Mouse (Mus musculus) erythroblast, embryonic 14.5 days (primary cell): ENCODE measurements around the gene Hnmt. TPM values are rescaled to one million over a fixed set of nuclear protein-coding genes. Genes with fewer than 3 reads are reported as not detected.
"Not testable (repeated sequence)": the region's sequence is repeated elsewhere in the genome, so short reads cannot be mapped to it uniquely, and the experiment has no call there.

Experiments
- H3K27me3 ChIP-seq: 2 replicates; pipeline ENCODE4 v1.6.1; 2012; ENCODE audit warnings: inconsistent platforms; ENCODE audit not compliant: control insufficient read depth
- H3K36me3 ChIP-seq: 2 replicates; pipeline ENCODE4 v1.6.1; 2012; ENCODE audit warnings: mild to moderate bottlenecking, inconsistent platforms; ENCODE audit not compliant: control insufficient read depth
- H3K4me1 ChIP-seq: 2 replicates; pipeline ENCODE4 v1.6.1; 2012; ENCODE audit warnings: inconsistent platforms; ENCODE audit not compliant: control insufficient read depth
- H3K4me3 ChIP-seq: replicated peaks from 2 replicates; pipeline ENCODE3; 2012; ENCODE audit warnings: moderate library complexity, mild to moderate bottlenecking, inconsistent platforms
- H3K9me3 ChIP-seq: 2 replicates; pipeline ENCODE4 v1.6.1; 2012; ENCODE audit warnings: low read length, inconsistent platforms, mixed read lengths; ENCODE audit not compliant: control insufficient read depth
- GATA1 ChIP-seq: IDR thresholded peaks from 2 replicates; pipeline ENCODE4 v1.6.1; 2012; ENCODE audit warnings: low read length, inconsistent platforms, mixed read lengths
- TAL1 ChIP-seq: IDR thresholded peaks from 3 replicates; pipeline ENCODE4 v1.6.1; 2012; ENCODE audit warnings: low read length, inconsistent platforms, mixed read lengths
- polyA plus RNA-seq: library from polyadenylated mRNA; stranded (reverse); fragments of >175 nt; gene quantifications from 2 replicates; pipeline ENCODE4 v1.2.3, GENCODE M21; 2012

The Hnmt gene
- polyA plus RNA-seq = not detected in 2 replicates

- peaks cover 2% of the 10 kb centered on the region for H3K4me1 ChIP-seq
- H3K27me3 ChIP-seq = no peaks in the 10 kb centered on the region
- H3K36me3 ChIP-seq = no peaks in the 10 kb centered on the region
- no peak for TF ChIP-seq TAL1
- TF ChIP-seq GATA1 = no peak
- no peaks in the 10 kb centered on the region for H3K9me3 ChIP-seq
- peak within 1 kb of the TSS; percentile 28 for H3K4me3 ChIP-seq
Observed at GRCm38 (mm10) chr2:24049344-24049990, at the start of gene Hnmt. Gene Hnmt (minus strand): TSS chr2:24049394.

GRCm38 (mm10) chr2:24096495-24096894, 47.3 kb upstream of the Hnmt start, which contains the start of gene Tbpl2:
Gene Tbpl2 (minus strand): TSS chr2:24096595.
- Histone ChIP-seq H3K4me1 (no peaks in the 10 kb centered on the region), H3K36me3 (no peaks in the 10 kb centered on the region), H3K27me3 (no peaks in the 10 kb centered on the region), H3K9me3 (no peaks in the 10 kb centered on the region), H3K4me3 (no peak within 1 kb of the TSS)
- TF ChIP-seq GATA1 (no peak), TAL1 (no peak)

GRCm38 (mm10) chr2:24090921-24091320, 41.7 kb upstream of the Hnmt start:
- H3K4me3 ChIP-seq = no peak overlapping the region
- H3K9me3 ChIP-seq = no peaks in the 10 kb centered on the region
- TF ChIP-seq GATA1 = no peak
- no peak for TF ChIP-seq TAL1

GRCm38 (mm10) chr2:24050459-24050858, 1.3 kb upstream of the Hnmt start:
- Histone ChIP-seq H3K4me1 (peaks cover 2% of the 10 kb centered on the region), H3K27me3 (no peaks in the 10 kb centered on the region), H3K4me3 (no peak overlapping the region), H3K36me3 (no peaks in the 10 kb centered on the region), H3K9me3 (no peaks in the 10 kb centered on the region)
- TF ChIP-seq TAL1 = no peak
- TF ChIP-seq GATA1 = no peak

More at GRCm38 (mm10) chr2:24090921-24091320, 41.7 kb upstream of the Hnmt start:
- Histone ChIP-seq H3K27me3 (no peaks in the 10 kb centered on the region), H3K36me3 (no peaks in the 10 kb centered on the region), H3K4me1 (no peaks in the 10 kb centered on the region)

- no peaks in the 10 kb centered on the region for H3K36me3 ChIP-seq
- H3K4me1 ChIP-seq = peaks cover 2% of the 10 kb centered on the region
- TF ChIP-seq TAL1 = no peak
- no peak for TF ChIP-seq GATA1
- no peaks in the 10 kb centered on the region for H3K27me3 ChIP-seq
- peak overlapping the region; percentile 28 for H3K4me3 ChIP-seq
- no peaks in the 10 kb centered on the region for H3K9me3 ChIP-seq
Observed at GRCm38 (mm10) chr2:24048480-24049097, 605 bp downstream of the Hnmt start.

GRCm38 (mm10) chr2:24047551-24048479, 1.4 kb downstream of the Hnmt start:
- H3K27me3 ChIP-seq = no peaks in the 10 kb centered on the region
- H3K4me1 ChIP-seq = peaks cover 2% of the 10 kb centered on the region
- peak overlapping the region; percentile 28 for H3K4me3 ChIP-seq
- no peaks in the 10 kb centered on the region for H3K9me3 ChIP-seq
- no peaks in the 10 kb centered on the region for H3K36me3 ChIP-seq
- TF ChIP-seq TAL1 (no peak), GATA1 (no peak)

GRCm38 (mm10) chr2:24042901-24043300, 6.3 kb downstream of the Hnmt start:
- no peak for TF ChIP-seq GATA1
- TF ChIP-seq TAL1 = no peak
- Histone ChIP-seq H3K36me3 (no peaks in the 10 kb centered on the region), H3K4me1 (no peaks in the 10 kb centered on the region), H3K4me3 (no peak overlapping the region), H3K27me3 (no peaks in the 10 kb centered on the region), H3K9me3 (no peaks in the 10 kb centered on the region)

- Histone ChIP-seq H3K36me3 (no peaks in the 10 kb centered on the region), H3K27me3 (no peaks in the 10 kb centered on the region), H3K9me3 (peaks cover 2% of the 10 kb centered on the region; the same call in 1 of the 2 replicates), H3K4me3 (no peak overlapping the region), H3K4me1 (no peaks in the 10 kb centered on the region)
- TF ChIP-seq TAL1 (no peak), GATA1 (no peak)
Observed at GRCm38 (mm10) chr2:24040531-24040930, 8.7 kb downstream of the Hnmt start.

- not testable (repeated sequence) for H3K36me3 ChIP-seq, H3K9me3 ChIP-seq
Observed at GRCm38 (mm10) chr2:24019386-24019785, 29.8 kb downstream of the Hnmt start.

More at GRCm38 (mm10) chr2:24019386-24019785, 29.8 kb downstream of the Hnmt start:
- not testable (repeated sequence) for H3K27me3 ChIP-seq, H3K4me1 ChIP-seq, H3K4me3 ChIP-seq
